Mouse (Mus musculus) skeletal muscle tissue, postnatal 0 days (tissue): ENCODE results near the gene Tnni3k. TPM values are rescaled to one million over a fixed set of nuclear protein-coding genes. Genes with fewer than 3 reads are reported as not detected.

Experiments used
- polyA plus RNA-seq: library from polyadenylated mRNA; unstranded; fragments of >200 nt; fragmentation: Nextera tagmentation; extraction: Ambion mirVana; gene quantifications from 2 replicates; pipeline ENCODE4 v1.2.1, GENCODE M21; 2015

Gene Tnni3k
- not detected in 2 replicates for polyA plus RNA-seq

GRCm38 (mm10) chr3:155055231-155055916 lies at the start of gene Tnni3k:
Gene Tnni3k, minus strand, starts transcription at chr3:155055407.

GRCm38 (mm10) chr3:155093116-155093956 lies 38.1 kb upstream of the Tnni3k start, which contains the start of the genes Fpgt and Lrriq3:
Gene Fpgt, minus strand, starts transcription at chr3:155093403.
Gene Lrriq3, plus strand, starts transcription at chr3:155093434.

Other genes with a start within 250 kb of the Tnni3k start
- gene Fpgt, start 38.0 kb upstream of the Tnni3k start, polyA plus RNA-seq, result 6.6 and 7.0 TPM in 2 replicates
- gene Lrriq3, start 38.0 kb upstream of the Tnni3k start, polyA plus RNA-seq, result 0.72 and 0.89 TPM in 2 replicates